Mouse (Mus musculus): ENCODE data around the gene Tbc1d21. TPM values are rescaled to one million over a fixed set of nuclear protein-coding genes. Genes with fewer than 3 reads are reported as not detected.

Tbc1d21 gene
- total RNA-seq, 1 experiment = not detected

GRCm38 (mm10) chr9:58346498-58346897 is 23.8 kb downstream of the Tbc1d21 start:
- H3K4me1 ChIP-seq (ENCODE audit: control insufficient read depth in 2 of 2, insufficient read depth in 2 of 2, low read length in 2 of 2, poor library complexity in 1 of 2) = no peaks in the 10 kb centered on the region
- no peak for DNase-seq (ENCODE audit: low read depth, low spot score)
- no peaks in the 10 kb centered on the region for H3K36me3 ChIP-seq (ENCODE audit: control insufficient read depth, insufficient read depth, low read length, poor library complexity, severe bottlenecking)
- in situ Hi-C loops (cut with MboI; ENCODE audit: low sequenced_read_pairs in 2 of 2, unreplicated experiment in 2 of 2) = no loop called here
- H3K4me3 ChIP-seq (ENCODE audit: insufficient read depth in 1 of 2, low read depth in 1 of 2, low read length in 2 of 2, poor library complexity in 1 of 2, severe bottlenecking in 1 of 2) = no peak overlapping the region
- TF ChIP-seq CHD2 (IDR thresholded peaks at IDR 0.05; ENCODE audit: low read depth, low read length) (no peak), MAFK (IDR thresholded peaks at IDR 0.05; ENCODE audit: insufficient read depth, low read depth, low read length) (no peak), ZNF384 (IDR thresholded peaks at IDR 0.05; ENCODE audit: low read depth, low read length) (no peak), ZC3H11A (IDR thresholded peaks at IDR 0.05; ENCODE audit: borderline replicate concordance, low read depth, low read length) (no peak), HCFC1 (IDR thresholded peaks at IDR 0.05; ENCODE audit: borderline replicate concordance, insufficient read depth, low read length) (no peak)
- no peak overlapping the region for H3K9ac ChIP-seq (ENCODE audit: insufficient read depth, low read depth, low read length, poor library complexity, severe bottlenecking)
- H3K27ac ChIP-seq (ENCODE audit: insufficient read depth, low read depth, low read length, poor library complexity, severe bottlenecking) = no peak overlapping the region
- H3K9me3 ChIP-seq (ENCODE audit: control insufficient read depth, insufficient read depth, low read depth, low read length) = no peaks in the 10 kb centered on the region

DNA sequence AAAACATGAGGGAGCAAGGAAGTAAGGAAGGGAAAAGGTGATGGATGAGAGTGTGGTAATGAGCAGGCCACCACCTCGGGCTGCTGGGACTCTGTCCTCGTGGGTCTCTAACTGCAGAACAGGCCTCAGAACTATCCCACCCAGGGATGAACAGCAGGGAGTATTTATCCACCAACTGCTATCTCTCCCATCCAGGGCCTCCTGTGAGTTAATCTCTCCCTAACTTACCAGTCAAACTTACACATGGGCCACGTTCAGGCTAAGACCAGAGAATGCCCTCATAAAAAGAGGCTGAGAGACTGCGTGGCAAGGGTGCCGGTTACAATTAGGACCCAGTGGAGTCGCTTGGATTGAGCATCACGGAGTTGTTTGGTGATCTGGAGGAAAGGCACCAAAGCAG is 24.3 kb downstream of the Tbc1d21 start:
- in situ Hi-C loops (cut with MboI; ENCODE audit: low sequenced_read_pairs in 2 of 2, unreplicated experiment in 2 of 2) = no loop called here
- no peaks in the 10 kb centered on the region for H3K4me1 ChIP-seq (ENCODE audit: control insufficient read depth in 2 of 2, insufficient read depth in 2 of 2, low read length in 2 of 2, poor library complexity in 1 of 2)
- no peak overlapping the region for H3K27ac ChIP-seq (ENCODE audit: insufficient read depth, low read depth, low read length, poor library complexity, severe bottlenecking)
- TF ChIP-seq HCFC1 (IDR thresholded peaks at IDR 0.05; ENCODE audit: borderline replicate concordance, insufficient read depth, low read length) = no peak
- TF ChIP-seq ZNF384 (IDR thresholded peaks at IDR 0.05; ENCODE audit: low read depth, low read length) = no peak
- TF ChIP-seq ZC3H11A (IDR thresholded peaks at IDR 0.05; ENCODE audit: borderline replicate concordance, low read depth, low read length) = no peak
- no peak for TF ChIP-seq MAFK (IDR thresholded peaks at IDR 0.05; ENCODE audit: insufficient read depth, low read depth, low read length)
- no peak for TF ChIP-seq CHD2 (IDR thresholded peaks at IDR 0.05; ENCODE audit: low read depth, low read length)
- H3K4me3 ChIP-seq (ENCODE audit: insufficient read depth in 1 of 2, low read depth in 1 of 2, low read length in 2 of 2, poor library complexity in 1 of 2, severe bottlenecking in 1 of 2) = no peak overlapping the region
- H3K9me3 ChIP-seq (ENCODE audit: control insufficient read depth, insufficient read depth, low read depth, low read length) = no peaks in the 10 kb centered on the region
- H3K36me3 ChIP-seq (ENCODE audit: control insufficient read depth, insufficient read depth, low read length, poor library complexity, severe bottlenecking) = no peaks in the 10 kb centered on the region
- no peak overlapping the region for H3K9ac ChIP-seq (ENCODE audit: insufficient read depth, low read depth, low read length, poor library complexity, severe bottlenecking)
- no peak for DNase-seq (ENCODE audit: low read depth, low spot score)

DNA sequence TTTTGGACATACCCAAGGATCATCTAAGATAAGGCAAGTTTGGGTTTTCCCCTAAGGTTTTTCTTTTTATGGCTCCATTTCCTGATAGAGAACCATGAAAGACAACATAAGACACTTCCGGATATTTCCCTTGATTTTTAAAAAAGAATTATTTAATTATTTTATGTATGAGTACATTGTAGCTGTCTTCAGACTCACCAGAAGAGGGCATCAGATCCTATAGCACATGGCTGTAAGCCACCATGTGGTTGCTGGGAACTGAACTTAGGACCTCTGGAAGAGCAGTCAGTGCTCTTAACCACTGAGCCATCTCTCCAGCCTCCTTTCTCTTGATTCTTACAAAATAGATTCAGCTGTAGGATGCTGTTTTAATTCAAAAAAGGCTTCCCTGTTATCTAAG is 28.5 kb downstream of the Tbc1d21 start:
- Histone ChIP-seq H3K4me1 (ENCODE audit: control insufficient read depth in 2 of 2, insufficient read depth in 2 of 2, low read length in 2 of 2, poor library complexity in 1 of 2) (no peaks in the 10 kb centered on the region), H3K4me3 (ENCODE audit: insufficient read depth in 1 of 2, low read depth in 1 of 2, low read length in 2 of 2, poor library complexity in 1 of 2, severe bottlenecking in 1 of 2) (no peak overlapping the region), H3K9me3 (ENCODE audit: control insufficient read depth, insufficient read depth, low read depth, low read length) (no peaks in the 10 kb centered on the region), H3K36me3 (ENCODE audit: control insufficient read depth, insufficient read depth, low read length, poor library complexity, severe bottlenecking) (no peaks in the 10 kb centered on the region), H3K27ac (ENCODE audit: insufficient read depth, low read depth, low read length, poor library complexity, severe bottlenecking) (no peak overlapping the region), H3K9ac (ENCODE audit: insufficient read depth, low read depth, low read length, poor library complexity, severe bottlenecking) (no peak overlapping the region)
- in situ Hi-C loops (cut with MboI; ENCODE audit: low sequenced_read_pairs in 2 of 2, unreplicated experiment in 2 of 2) = no loop called here
- DNase-seq (ENCODE audit: low read depth, low spot score) = no peak
- TF ChIP-seq CHD2 (IDR thresholded peaks at IDR 0.05; ENCODE audit: low read depth, low read length) = no peak
- TF ChIP-seq HCFC1 (IDR thresholded peaks at IDR 0.05; ENCODE audit: borderline replicate concordance, insufficient read depth, low read length) = no peak
- TF ChIP-seq MAFK (IDR thresholded peaks at IDR 0.05; ENCODE audit: insufficient read depth, low read depth, low read length) = no peak
- TF ChIP-seq ZC3H11A (IDR thresholded peaks at IDR 0.05; ENCODE audit: borderline replicate concordance, low read depth, low read length) = no peak
- TF ChIP-seq ZNF384 (IDR thresholded peaks at IDR 0.05; ENCODE audit: low read depth, low read length) = no peak

DNA sequence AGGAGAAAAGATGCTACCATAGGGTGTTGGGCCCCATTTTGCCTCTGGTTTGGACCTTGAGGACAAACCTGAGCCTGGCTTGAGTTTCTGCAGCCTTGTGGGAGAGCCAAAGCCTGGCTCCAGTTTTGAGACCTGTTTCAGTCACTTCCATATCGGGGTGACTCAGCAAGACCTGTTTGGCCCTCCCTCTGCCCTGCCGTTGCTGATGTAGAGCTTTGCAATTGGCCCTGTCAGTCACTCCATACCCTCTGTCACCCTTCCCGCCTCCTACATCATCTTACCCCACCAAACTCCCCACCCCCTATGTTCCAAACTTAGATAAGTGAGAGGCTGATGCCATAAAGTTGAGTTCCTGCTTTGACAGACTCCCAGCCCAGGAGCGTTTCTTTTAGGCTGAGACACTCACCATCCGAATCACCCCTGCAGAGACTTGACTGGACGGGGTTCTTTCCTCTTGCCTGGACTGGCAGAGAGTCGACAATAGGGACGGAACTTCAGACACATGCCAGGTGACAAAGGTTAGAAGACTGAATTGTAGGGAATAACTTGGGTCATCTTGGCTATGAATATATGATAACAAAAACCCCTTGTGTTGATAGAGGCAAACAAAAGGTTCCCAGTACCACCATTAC is 33.5 kb downstream of the Tbc1d21 start:
- peaks cover 2% of the 10 kb centered on the region; the same call in 1 of the 2 replicates for H3K9me3 ChIP-seq (ENCODE audit: control insufficient read depth, insufficient read depth, low read depth, low read length)
- DNase-seq (ENCODE audit: low read depth, low spot score) = no peak
- no peaks in the 10 kb centered on the region for H3K36me3 ChIP-seq (ENCODE audit: control insufficient read depth, insufficient read depth, low read length, poor library complexity, severe bottlenecking)
- no peak overlapping the region for H3K9ac ChIP-seq (ENCODE audit: insufficient read depth, low read depth, low read length, poor library complexity, severe bottlenecking)
- peak; percentile 71 for TF ChIP-seq MAFK (IDR thresholded peaks at IDR 0.05; ENCODE audit: insufficient read depth, low read depth, low read length)
- TF ChIP-seq CHD2 (IDR thresholded peaks at IDR 0.05; ENCODE audit: low read depth, low read length) = no peak
- no peak for TF ChIP-seq ZC3H11A (IDR thresholded peaks at IDR 0.05; ENCODE audit: borderline replicate concordance, low read depth, low read length)
- no peak for TF ChIP-seq ZNF384 (IDR thresholded peaks at IDR 0.05; ENCODE audit: low read depth, low read length)
- no peak overlapping the region for H3K27ac ChIP-seq (ENCODE audit: insufficient read depth, low read depth, low read length, poor library complexity, severe bottlenecking)
- in situ Hi-C loops (cut with MboI; ENCODE audit: low sequenced_read_pairs in 2 of 2, unreplicated experiment in 2 of 2) = no loop called here
- peaks cover 2% of the 10 kb centered on the region in 2 experiments; a peak in 1 of 4 replicates for H3K4me1 ChIP-seq (ENCODE audit: control insufficient read depth in 2 of 2, insufficient read depth in 2 of 2, low read length in 2 of 2, poor library complexity in 1 of 2)
- 0 out of 4 replicates have a peak overlapping the region, but pooled peaks of 1 of the 2 experiments have one; percentile 5 for H3K4me3 ChIP-seq (ENCODE audit: insufficient read depth in 1 of 2, low read depth in 1 of 2, low read length in 2 of 2, poor library complexity in 1 of 2, severe bottlenecking in 1 of 2)

Measured in ES-E14 (cell line).